Mouse (Mus musculus) embryo, embryonic 9.5 days (tissue): ENCODE results near the gene Rhag.
A peak's percentile ranks its signal among the peaks of the same experiment; 100 is the strongest.

Experiments used
- DNase-seq: peaks from one replicate; pipeline ENCODE4 v3.0.0-alpha.2; 2017; ENCODE audit errors: extremely low spot score

Gene Rhag

DNA sequence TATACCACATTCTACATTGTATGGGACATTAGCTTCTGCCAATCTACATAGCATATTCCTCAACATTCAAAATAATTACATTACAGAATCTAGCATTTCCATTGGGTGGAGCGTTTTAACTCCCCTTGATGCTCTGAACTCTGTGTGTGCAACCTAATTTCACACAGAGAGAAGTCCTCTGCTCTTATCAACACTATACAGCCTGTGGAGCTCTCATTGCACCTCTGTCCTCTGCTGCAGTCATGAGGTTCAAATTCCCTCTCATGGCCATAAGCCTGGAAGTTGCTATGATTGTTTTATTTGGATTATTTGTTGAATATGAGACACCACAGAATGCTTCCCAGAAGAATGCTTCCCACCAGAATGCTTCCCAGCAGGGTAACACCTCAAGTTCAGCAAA is at the start of gene Rhag:
Gene Rhag (plus strand): TSS at position 193 of the 400 bp plus-strand sequence.
- DNase-seq: no peak

DNA sequence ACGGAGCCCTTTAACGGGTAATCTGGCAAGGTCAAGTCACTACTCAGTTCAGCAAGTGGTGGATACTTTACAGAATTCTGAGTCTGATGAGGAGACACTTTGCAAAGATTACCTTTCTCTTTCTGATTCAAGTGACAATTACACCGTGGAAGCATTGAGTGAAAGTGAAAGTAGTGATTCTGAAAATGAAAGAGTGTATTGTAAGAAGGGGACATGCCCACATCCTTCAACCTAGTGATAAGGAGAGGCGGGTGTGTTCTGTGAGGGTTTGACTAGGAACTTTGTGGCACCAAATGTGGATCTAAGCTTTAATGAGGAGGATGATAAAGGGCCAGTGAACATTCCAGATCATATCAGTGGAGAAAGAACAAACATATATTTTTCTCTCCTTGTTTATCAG is 47.3 kb upstream of the Rhag start:
- no peak for DNase-seq

DNA sequence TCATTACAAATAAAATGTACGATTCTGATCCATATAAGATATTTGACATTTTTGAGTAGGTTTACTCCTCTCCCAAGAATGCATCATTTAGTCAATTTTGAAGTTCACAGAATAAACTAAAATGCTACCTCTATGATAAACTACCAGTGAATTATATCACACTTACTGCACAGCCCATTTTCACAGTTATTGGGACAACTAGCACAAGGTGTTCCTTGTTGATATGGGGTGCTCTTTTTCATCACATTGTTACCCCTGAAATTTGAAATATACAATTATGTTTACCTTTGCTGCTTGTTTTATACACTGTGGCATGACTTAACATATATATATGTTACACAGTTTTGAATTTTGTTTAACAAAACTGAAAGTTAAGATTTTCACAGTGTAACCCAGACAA is 43.8 kb upstream of the Rhag start:
- DNase-seq: no peak

DNA sequence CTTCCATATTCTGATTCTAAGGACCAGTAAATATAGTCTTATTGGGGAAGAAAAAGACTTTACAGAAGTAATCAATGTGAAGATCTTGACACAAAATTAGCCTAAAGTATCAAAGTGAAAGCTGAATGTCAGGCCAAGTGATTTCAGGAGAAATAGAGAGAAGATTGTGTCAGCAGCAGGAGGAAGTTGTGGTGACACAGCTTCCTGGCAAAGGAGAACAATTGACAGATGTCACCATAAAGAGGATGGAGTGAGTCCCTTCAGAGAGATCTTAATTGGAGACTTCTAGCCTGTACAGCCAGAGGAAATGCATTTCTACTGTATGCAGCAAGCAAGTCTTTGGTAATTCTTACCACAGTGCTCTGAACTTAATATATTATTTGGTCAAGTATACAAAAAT is 21.0 kb upstream of the Rhag start:
- no peak for DNase-seq

DNA sequence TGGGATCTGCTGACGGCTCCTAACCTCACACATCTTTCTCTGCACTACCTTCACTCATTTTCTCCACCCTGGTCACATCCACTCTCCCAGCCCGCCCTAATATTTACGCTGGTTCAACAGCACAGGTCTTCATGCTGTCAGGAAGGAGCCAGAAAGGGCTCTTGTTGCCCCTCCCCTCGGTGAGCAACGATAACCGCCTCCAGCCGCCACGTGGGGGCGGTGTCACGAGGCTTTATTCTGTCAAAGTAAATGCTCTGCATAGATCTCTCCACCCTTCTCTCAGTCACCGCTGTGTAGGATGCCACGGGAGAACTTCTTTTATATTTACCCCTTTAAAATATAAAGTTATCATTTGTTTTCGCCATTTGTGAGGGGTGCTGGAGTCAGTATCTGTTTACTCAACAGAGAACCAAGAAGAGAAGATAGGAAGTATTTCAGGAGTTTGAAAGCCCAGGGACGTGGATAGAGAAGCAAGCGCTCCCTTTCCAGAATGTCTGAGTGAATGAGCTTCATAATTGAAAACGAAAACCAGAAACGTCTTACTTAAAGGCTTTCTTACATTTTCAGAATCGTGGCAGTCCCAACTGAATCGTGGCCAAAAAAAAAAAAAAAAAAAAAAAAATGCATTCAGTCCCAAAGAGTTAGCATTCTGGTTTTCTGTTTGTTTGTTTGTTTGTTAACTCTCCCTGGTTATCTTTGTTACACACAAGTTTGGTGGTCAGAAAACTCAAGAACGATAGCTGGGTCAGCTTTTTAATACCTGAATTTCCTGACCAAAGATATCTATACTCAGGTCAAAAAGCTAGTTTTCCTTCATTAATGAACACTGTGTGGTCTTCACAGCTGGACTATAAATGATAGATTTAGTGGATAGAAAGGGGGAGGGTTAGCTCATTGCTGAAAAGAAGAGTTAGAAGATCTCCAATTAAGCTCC is 16.7 kb upstream of the Rhag start:
- DNase-seq: peak; percentile 23

DNA sequence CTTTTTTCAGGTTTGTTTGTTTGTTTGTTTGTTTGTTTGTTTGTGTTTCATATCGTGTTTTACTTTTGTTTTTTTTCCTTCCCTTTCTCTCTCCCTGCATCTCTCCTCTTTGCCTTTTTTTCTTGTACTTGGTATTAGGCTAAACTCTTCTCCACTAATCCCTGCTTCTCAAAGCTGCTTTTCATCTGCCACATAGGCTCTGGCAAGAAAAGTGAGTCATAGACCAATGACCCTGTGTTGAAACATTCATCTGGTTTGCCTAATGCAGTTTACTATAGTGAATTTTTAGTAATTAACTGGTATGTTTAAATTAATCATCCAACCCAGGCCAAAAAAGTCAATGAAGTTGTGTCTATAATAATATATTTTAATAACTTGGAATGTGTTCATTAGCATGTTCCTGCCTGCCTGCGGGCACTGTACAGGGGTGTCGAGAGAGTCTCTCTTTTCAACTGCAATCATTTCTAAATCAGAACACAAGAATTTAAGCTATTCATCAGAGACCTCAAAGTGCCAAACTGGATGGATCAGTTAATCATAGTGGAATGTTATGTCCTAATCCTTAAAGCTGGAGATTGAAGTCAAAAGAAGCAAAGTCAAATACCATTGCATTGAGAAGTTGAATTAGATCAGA is 8.1 kb upstream of the Rhag start:
- DNase-seq: no peak

DNA sequence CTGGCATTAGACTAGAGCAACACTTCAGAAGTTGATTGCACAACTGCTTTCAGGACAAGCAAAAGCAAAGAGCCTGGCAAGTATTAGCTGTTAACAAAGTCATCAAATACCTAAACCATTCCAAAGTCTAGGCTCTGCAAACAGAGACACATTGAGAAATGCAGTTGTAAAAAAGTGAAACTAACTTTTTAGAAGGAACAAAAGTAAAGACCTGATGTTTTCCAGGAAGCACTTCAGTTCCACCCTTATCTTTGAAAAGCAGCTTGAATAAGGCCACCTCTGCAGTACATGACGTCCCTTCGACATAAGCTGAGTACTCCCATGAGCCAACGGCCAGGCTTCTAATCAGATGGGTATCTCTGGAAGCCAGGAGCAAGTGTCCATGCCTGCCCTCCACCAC is 4.4 kb upstream of the Rhag start:
- DNase-seq: no peak

DNA sequence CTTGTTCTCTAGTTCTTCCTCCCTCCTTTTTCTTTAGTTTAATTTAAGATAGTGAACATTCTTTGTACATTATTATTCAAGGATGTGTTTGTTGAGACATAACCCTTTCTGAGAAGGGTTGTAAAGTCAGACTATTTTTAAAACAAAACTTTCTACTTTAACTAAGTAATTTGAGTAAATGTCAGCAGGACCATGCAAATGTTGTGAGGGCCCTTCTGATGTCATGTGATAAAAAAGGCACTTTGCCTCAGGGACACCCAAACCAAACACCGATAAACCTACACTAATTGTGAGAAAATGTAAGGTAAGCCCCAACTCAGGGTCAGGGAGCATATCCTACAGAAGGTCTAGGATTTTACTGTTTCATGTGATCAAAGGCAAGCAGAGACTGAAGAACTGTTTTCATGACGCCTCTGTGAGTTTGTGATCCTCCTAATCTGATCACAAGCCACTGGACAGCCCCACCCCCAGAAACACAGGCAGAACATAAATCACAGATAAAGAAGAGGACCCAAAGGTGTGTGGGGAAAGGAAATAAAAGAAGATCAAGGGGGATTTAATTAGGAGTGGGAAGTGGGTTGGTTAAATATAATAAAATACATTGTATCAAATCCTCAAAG is 3.9 kb upstream of the Rhag start, which contains the start of gene Crisp2:
Gene Crisp2 (minus strand): TSS at position 51 of the 620 bp plus-strand sequence.
- DNase-seq: no peak

DNA sequence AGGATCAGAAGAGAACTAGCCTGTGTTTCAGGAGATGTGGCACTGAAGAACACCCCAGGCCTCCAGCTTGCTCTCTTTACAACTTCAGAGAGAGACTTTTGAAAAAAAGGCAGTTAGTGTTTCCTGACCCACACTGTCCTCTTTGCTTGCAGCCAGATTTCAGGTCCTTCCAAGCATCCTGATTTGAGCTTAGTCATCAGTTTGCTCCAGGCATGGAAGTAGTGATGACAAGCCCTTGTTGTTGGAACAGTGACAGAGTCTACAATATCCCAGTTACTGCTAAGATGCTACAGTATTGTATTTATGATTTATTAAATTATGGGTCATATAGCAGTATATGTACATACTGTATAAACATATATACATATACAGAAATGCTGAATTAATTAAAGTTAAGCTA is 2.9 kb upstream of the Rhag start:
- DNase-seq: no peak

DNA sequence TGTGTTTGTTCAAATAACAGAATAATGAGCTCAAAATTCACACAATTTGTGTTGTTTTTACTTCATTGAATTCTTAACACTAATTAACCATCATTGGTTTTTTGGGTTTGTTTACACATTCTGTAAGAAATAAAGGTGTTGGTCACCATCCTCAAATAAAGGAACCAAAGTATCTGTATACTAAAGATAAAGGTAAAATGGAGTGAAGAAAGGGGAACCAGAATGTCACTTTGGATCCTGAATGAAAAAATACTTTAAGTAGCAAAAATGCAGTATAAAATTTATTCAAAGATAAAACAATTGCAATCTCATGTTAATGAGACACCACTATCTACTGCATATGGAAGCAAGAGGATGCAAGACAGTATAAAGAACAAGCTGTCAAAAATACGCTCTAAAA is 634 bp downstream of the Rhag start:
- DNase-seq: no peak

DNA sequence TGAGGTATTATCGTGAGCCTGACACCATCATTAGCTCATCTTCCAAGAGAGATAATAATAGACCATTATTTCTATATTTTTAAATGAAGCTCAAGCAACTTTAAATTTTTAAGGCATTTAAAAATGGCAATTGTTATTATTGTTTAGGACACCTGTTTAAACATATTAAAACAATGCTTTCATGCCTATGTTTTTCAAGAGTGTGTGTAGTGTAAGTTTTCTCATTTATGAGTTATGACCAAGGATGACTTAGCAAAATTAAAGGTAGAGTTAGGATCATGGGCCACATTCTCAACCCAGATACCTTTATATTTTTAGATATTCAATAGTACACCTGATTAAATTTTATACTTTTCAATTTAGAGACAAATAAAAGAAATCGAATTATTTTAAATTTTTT is 1.3 kb downstream of the Rhag start:
- DNase-seq: no peak

DNA sequence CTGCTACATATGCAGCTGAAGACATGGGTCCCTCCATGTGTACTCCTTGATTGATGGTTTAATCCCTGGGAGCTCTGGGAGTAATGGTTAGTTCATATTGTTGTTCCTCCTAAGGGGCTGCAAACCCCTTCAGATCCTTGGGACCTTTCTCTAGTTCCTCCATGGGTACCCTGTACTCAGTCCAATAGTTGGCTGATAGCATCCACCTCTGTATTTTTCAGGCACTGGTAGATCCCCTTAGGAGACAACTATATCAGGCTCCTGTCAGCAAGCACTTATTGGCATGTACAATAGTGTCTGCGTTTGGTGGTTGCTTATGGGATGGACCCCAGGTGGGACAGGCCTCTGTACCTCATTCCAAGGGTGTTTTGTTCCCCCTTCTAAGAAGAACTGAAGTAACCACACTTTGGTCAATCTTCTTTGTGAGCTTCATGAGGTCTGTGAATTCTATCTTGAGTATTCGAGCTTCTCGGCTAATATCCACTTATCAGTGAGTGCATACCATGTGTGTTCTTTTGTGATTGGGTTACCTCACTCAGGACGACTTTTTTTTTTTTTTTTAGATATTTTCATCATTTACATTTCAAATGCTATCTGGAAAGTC is 6.5 kb downstream of the Rhag start:
- DNase-seq: no peak

DNA sequence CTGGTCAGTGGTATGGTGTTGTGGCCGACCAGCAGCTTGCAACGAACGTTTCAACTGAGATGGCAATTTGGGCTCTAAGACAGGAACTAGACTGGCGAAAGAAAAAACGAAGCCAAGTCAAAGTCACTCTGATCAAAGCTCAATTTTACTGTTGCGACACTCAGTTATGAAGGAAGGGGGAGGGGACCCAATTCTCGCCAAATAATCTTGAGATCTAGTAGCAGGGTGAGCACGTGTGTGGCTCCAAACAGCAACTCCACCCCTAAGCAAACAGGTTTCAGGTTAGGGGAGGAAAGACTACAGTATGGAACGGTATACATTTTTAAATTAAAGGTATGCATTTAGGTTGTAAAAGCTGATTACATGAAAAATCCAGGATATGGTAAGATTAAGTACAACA is 10.6 kb downstream of the Rhag start:
- DNase-seq: no peak

DNA sequence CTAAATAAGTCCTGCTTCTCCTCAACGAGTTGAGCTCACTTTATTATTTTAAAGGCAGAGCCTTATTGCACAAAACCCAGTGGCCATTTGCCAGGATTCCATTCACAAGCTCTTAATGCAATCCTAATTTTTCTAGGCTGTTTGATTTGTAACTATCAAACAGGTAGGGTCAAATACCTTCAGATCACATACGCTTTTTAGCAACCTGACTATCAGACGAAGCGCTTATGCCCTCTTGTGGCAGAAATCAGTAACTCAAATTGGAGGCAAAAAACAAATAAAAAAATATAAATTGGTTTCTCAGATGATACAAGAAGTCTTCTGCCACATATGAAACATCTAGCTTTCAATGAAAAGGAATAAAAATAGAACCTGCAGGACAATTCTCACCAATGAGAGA is 12.9 kb downstream of the Rhag start:
- peak; percentile 28 for DNase-seq

DNA sequence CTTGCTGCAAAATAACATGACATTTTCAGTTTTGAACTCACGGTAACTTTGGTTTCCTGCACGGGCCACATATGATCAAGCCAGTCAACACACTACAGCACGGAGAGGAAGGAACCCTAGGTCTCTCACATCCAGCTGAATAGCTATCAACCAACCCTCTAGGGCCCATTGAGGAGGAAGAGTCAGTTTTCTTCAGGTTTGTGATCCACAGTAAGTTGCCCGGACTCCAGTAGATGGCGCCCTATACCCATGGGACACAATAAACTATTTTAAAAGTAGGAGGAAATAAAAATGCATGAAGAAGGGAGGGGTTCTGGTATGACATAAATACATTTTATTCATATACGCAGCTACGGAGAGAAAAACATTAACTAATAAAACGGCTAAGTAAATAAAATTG is 13.6 kb downstream of the Rhag start:
- DNase-seq: peak; percentile 49

DNA sequence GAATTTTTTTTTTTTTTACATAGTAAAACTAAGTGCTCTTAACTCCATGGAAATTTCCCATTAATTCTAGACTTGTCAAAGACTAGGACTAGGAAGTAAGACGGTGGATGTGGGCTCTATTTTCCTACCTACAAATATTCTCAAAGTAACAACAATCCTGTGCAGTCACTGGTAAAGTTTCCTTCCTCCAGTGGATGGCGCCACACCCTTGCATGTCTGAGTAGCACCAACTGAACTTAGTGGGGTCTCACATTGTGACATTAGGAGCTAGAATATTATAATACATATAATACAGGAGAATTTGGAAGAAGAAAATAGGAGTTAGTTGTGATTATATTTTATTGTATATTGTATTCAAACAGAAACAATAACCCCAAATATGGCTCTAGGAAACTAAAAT is 20.9 kb downstream of the Rhag start:
- no peak for DNase-seq

DNA sequence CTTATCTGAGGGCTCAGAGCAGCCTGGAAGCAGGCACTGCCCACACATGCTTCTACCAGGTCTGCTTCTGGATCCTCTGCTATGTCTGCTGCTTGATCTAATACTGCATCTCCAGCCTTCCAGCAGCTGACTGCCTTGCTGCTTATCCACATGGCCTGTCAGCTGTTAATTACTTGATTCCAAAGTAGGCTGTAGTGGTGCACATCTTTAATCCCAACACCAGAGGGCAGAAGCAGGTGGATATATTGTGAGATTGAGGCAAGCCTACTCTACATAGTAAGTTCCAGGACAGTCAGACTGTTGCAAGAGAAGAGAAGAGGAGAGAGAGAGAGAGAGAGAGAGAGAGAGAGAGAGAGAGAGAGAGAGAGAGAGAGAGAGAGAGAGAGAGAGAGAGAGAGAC is 26.4 kb downstream of the Rhag start:
- DNase-seq: no peak

DNA sequence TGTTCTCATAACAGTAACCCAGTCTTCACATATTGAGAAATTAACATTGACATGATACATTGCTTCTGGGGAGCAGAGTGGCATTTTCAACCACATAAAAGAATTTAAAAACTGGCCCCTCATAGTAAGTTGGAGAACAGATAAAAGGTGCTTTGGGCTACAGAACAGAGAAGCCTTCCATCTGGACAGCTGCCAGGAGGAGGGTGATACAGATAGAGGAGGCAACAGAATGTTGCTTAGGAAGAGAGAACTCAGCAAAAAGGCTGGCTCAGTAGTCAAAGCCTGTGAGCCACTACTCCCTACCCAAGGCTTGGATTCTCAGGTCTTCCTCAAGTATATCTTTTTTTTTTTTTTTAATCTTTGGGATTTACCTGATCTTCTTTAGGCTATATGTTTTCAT is 44.1 kb downstream of the Rhag start:
- DNase-seq: no peak

DNA sequence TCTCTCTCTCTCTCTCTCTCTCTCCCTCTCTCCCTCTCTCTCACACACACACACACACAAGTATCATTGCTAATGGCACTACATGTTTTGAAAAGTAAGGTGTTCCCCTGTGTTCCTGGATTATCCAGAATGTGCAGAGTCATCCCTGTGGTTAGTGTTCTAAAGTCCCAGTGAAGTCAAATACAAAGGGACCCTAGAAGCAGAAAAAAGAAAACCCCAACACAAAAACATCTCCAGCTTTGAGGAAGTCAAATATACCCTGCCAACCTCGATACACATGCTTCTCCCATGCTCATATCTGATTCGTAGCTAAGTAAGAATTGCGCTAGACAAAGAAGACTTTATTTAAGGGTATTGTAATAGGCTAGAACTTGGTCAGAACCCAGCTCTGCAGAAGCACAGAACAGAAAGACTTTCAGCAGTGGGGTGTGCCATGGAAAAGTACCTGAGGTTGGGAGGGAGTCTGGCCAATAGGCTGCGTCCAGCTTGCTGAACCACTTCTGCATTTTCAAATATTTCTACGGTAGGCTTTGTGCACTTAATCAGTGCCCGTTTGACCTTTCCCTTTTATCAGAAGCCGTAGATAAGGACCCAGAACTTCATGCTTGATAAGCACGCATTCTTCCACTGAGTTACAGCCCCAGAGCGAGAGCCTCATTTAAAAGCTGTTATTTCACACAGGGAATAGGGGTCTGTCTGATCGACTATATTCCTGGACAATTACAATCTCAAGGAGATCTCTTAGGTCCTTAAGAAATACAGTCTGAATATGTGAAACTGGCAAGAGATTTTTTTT is 58.2 kb downstream of the Rhag start:
- no peak for DNase-seq

DNA sequence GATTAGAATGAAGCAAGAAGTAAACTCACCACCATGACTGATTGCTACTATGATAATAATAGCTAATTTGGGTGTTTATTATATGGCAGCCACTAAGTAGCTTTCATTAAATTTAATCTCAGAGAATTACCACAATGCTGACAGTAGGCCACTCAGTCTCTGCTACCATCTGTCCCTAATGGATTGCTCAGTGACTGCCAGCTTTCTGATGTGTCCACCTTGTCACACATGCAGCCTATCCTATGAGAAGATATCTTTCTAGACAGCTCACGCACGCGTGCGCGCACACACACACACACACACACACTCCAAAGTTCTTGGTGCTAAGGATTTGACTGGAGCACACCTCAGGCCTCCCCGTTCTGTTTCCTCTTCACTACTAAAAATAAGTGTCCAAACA is 61.7 kb downstream of the Rhag start:
- DNase-seq: no peak

DNA sequence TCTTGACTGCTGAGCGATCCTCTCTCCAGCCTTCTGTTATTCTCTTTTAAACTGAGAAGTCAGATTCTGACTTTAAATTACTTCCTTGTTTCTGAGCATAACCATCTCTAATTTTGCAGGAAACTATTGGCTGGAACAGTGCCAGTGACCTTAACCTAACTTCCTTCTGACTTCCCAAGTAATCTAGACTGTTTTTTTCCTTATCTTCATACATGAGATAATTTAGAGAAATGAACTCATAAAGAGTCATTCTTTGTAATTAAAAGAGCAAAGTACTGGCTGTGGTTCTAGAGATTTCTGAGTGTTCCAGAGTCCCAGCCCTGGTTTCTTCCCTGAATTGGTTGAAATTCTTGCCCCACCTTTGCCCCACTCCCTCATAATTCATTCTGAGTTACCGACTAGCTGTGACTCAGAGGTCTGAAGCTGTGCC is 62.7 kb downstream of the Rhag start:
- DNase-seq: no peak

DNA sequence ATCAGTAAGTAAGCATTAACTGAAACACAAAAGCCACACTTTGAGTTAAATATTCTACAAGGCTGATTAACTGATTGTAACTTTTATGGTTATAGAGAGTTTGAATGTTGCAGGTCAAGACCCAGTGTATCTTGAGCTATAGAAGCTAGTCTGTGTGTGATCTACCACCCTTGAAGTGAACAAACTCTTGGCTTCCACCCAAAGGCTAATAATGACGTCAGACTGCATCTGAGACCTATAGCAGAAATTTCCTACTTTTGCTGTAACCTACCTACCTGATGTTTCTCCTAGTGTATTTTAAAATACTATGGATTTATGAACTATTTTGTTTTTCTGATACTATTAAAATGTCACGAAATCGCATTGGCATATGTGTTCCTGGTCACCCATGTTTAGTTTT is 63.8 kb downstream of the Rhag start:
- DNase-seq: no peak
